Mouse (Mus musculus): ENCODE measurements around the gene Hist3h2a. TPM values are rescaled to one million over a fixed set of nuclear protein-coding genes. Genes with fewer than 3 reads are reported as not detected.
A peak's percentile ranks its signal among the peaks of the same experiment; 100 is the strongest.
"Not testable (repeated sequence)": the region's sequence is repeated elsewhere in the genome, so short reads cannot be mapped to it uniquely, and the experiment has no call there.

Hist3h2a gene
- total RNA-seq, 2 experiments from 2014 or later: 17.1 to 21.3 TPM

DNA sequence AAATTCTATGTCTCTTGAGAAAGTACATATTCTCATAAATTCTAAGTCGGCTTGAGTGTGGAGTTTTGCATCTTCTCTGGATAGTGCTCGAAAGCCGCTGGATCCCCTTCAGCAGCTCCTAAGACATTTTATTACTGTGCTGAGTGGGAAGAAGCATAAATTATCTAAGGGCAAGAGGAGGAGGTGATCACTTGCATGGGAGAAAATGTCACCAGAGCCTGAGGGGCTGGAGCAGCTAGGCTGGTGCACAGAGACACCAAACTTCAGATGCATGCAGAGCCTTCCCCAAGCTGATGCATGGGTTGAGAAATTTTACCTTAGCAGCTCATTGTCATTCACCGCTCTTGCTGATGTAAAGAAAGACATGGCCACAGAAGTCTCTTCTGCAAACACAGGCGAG, 10.3 kb upstream of the Hist3h2a start:
- DNase-seq (ENCODE audit: low spot score): no peak
- intact Hi-C loops (cut with DNase I): no loop called here

- intact Hi-C loops (cut with DNase I): no loop called here
- no peak for DNase-seq (ENCODE audit: low spot score)
Observed at GRCm38 (mm10) chr11:58947306-58947705, 7.2 kb upstream of the Hist3h2a start.

- intact Hi-C loops (cut with DNase I): no loop called here
- no peak for DNase-seq (ENCODE audit: low spot score)
Observed at GRCm38 (mm10) chr11:58947798-58948528, 6.5 kb upstream of the Hist3h2a start.

GRCm38 (mm10) chr11:58948542-58949479, 5.7 kb upstream of the Hist3h2a start, which contains the start of gene Hist3h2ba:
TSS of gene Hist3h2ba (plus strand) at chr11:58948920.
- no peak for DNase-seq (ENCODE audit: low spot score)
- intact Hi-C loops (cut with DNase I): no loop called here

DNA sequence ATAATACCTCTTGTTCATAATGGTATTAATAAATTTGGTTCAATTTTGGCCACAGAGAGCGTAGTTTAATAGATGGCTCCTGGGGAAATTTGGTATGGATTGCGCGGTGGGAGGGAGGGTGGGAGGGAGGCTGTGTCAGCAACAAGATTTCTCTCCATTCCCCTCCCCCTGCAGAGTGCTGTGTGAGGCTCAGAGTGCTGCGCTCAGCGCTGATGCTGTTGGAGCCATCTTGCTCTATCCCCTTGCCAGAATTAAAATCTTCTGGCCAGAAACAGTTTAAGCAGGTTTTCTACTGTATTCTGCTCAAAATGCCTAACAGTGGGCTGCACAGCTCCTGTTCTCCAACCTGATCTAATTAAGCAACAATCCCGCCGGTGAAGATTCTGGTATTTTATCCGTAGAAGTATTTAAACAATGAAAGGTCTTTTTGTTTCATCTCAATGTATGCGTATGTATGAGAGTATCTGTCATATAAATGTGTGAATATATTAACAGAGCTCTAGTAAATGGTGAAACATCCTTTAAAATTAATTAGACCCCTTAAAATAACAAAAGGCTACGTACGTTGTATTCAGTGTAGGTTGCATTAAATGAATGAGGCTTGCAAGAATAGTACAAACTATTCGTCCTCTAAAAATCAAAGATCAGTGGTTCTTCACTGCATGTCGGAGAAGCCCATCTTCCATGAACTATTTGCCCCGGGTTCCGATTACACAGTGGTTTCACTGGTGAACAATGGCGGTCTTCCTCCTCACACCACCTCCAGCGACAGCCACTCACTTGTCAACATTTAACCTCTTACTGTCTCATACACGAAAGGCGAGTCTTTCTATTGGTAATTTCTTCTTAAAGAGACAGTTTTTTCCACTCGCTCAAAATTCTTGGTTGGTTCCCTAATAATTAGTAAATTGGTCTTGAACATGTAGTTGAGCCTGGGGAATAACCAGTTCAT, 4.7 kb upstream of the Hist3h2a start:
- DNase-seq (ENCODE audit: low spot score): no peak
- intact Hi-C loops (cut with DNase I): no loop called here

GRCm38 (mm10) chr11:58951210-58951609, 3.3 kb upstream of the Hist3h2a start:
- intact Hi-C loops (cut with DNase I): no loop called here
- DNase-seq (ENCODE audit: low spot score): no peak

DNA sequence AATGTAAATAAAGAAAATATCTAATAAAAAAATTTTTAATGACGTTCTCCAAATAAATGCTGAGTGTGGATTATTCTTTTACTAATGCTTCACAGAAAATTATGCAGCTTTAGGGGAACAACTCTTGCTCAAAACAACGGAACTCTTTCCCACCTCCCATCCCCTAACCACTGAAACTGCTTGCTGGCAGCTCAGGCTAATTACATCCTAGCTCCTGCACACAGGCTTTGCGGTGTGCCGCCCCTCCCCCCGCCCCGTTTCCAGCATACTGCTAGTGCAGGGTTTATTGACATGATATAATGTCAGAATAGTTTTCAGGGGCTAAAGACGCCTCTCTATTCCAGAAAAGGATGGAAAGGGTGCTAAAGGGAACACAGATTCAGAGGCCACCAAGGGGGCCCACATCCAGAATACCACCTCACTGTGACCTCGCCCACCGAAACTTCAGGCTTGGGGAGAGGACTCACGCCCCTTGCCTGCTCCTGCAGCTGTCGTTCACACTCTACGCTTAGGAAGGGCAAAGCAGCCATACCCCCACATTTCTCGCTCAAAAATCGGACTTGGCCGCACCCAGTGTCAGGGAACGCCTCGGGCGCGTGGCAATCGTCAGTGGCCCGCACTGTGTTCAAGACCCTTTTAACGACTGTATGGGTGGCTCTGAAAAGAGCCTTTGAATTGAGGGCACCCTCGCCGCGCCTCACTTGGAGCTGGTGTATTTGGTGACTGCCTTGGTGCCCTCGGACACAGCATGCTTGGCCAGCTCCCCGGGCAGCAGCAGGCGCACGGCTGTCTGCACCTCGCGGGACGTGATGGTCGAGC, 925 bp upstream of the Hist3h2a start:
- no peak for DNase-seq (ENCODE audit: low spot score)
- intact Hi-C loops (cut with DNase I): no loop called here

- intact Hi-C loops (cut with DNase I); DNase-seq (ENCODE audit: low spot score): not testable (repeated sequence)
Observed at GRCm38 (mm10) chr11:58954170-58954419, 390 bp upstream of the Hist3h2a start.

DNA sequence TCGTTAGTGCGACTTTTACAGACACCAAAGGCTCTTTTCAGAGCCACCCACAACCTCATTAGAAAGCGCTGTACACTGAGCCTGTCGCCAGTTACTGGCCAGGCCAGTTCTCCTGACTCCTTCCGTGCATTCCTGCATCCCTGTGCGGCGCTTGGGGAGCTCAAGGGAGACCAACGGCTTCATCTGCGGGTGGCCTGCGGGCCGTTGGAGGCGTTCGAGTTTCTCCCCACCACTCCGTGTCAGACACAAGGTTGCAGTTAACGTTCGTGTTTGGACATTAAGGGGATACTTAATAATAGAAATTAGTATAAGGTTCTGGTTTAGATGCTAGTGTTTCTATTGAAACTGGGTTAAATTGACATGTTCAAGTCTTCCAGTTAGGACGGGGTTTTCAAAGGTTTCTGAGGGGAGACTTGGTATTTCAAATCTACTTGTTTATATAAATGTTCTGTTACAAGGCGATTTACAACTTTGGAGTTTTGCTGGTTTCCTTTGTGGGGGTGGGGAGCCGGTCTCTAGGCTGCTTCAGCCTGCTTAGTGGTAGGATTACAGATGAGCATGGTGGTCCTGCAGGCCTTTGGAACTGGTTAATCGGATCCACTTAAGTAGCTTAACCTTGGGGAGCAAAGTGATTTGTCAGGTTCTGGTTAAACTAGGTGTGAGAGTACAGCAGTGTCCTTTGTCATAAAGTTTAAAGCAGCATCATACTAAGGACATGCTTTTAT, 820 bp downstream of the Hist3h2a start:
- DNase-seq (ENCODE audit: low spot score): no peak
- intact Hi-C loops (cut with DNase I): no loop called here

DNA sequence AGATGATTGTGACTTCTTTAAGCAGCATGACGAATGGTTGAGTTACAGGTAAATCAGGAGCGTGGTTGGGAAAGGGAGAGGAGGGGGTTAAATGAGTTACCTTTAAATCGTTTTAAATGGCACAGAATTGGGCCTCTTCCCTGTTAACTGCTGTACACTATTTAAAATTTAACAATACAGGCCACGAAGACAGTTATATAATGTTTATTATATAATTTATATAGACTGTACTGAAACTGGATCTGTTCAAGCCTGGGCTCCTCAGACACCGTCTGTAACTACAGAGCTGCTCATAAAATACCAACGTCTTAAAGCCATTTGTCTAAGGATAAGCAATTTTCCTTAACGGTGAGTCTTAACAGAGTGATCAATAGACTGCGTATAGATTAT, 1.4 kb downstream of the Hist3h2a start:
- DNase-seq (ENCODE audit: low spot score): no peak
- intact Hi-C loops (cut with DNase I): loop anchor here (2.0 kb wide), 1 partner anchor 17 kb away; the partner anchor contains the start of gene Rnf187

GRCm38 (mm10) chr11:58957226-58957914, 2.9 kb downstream of the Hist3h2a start:
- DNase-seq (ENCODE audit: low spot score): no peak
- intact Hi-C loops (cut with DNase I): loop anchor here (2.0 kb wide), 1 partner anchor 19 kb away; the partner anchor contains the start of gene Rnf187

DNA sequence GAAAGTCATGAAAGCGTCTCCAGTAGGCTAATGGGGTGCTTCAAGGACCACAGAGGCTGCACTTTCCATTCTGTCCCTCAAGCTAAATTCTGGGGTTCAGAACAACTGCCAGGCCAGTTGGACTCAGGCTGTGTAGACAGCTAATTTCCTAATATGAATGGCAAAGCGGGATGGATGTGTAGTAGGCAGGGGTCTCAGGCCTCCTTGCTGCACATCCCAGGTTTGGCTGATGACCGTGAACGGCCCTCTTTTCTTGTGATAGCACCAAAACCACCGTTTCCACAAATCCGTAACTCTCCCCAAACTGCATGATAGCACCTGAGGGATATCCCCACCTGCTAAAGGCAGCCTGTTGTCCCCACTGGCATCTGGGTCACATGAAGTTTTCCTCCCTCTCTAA, 4.1 kb downstream of the Hist3h2a start:
- DNase-seq (ENCODE audit: low spot score): no peak
- intact Hi-C loops (cut with DNase I): no loop called here

DNA sequence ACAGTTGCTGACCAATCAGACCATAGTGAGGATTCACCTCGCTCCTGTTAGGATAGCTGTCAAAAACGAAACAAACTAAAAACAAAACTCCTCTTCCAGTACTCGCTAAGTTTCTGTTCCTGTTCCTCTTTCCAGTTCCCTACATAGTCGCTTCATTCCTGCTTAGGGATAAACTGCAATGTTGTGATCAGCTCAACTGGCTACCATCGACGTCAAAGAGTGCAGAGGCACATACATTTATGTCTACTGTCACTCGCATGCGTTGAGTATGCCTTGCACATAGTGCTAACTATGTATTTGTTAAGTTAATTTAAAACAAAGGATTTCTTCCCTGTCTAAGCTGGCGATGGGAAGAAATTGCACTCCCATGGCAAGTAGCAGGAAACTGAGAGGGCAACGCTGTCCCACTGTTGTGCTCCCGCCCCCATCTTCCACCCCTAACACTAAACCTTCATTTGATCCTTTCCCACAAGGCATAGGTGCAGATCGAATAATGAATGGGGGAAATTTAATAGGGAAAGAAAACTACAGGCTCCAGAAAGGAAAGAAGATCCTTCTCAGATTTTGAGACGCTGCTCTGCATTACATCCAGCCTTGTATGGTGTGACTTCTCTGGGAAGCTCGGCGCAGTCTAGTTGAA, 4.8 kb downstream of the Hist3h2a start:
- no peak for DNase-seq (ENCODE audit: low spot score)
- intact Hi-C loops (cut with DNase I): no loop called here

DNA sequence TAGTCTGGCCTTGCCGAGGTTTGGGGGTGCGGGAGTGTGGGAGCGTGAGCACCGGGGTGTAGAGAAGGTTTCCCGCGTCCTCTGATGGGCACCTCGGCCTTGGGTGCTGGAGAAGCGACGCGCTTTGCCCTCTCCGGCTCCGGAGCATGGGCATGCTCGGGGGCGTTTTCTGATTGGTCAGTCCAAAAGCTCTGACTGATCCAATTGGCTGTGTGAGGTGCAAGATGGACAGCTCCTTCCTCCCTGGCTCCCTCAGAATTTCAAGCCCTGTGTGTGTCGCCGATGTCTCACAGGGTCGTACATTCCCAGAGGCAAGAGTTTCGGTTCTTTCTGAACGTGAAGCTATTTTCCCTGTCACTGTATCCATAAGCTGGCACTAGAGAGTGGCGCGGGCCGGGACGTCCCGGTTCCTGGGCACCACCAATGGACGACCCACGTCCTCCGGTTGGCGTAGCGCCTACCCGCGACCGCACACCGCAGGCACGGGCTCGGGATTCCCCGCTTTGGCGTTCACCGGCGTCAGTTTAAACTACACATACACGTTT, 5.5 kb downstream of the Hist3h2a start:
- intact Hi-C loops (cut with DNase I): no loop called here
- peak; percentile 66 for DNase-seq (ENCODE audit: low spot score)

DNA sequence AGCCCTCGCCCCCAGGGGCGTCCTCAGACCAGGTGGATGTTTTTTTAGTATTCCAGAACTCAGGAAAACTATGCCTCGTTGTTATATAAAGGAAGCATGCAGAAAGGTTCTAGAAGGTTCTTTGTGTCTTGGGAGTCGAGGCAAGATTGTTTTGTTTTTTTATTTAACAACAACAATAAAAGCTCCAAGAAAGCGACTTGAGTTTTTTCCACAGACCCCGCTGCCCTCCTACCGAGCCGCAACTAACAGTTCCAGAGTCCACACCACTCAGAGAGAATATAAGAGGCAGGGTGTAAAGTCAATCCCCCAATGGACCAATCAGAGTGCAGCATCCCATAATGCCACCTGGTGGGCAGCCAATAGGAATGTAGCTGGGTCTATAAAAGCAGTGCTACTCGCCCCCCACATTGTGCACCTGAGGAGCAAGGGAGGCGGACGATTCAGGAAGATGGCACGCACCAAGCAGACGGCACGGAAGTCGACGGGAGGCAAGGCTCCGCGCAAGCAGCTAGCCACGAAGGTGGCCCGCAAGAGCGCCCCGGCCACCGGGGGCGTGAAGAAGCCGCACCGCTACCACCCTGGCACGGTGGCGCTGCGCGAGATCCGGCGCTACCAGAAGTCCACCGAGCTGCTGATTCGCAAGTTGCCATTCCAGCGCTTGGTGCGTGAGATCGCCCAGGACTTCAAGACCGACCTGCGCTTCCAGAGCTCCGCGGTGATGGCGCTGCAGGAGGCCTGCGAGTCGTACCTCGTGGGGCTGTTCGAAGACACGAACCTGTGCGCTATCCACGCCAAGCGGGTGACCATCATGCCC, 7.1 kb downstream of the Hist3h2a start:
- DNase-seq (ENCODE audit: low spot score): no peak
- intact Hi-C loops (cut with DNase I): no loop called here

GRCm38 (mm10) chr11:58963543-58963942, 9.1 kb downstream of the Hist3h2a start:
- DNase-seq (ENCODE audit: low spot score): no peak
- intact Hi-C loops (cut with DNase I): no loop called here

All from heart, postnatal 25 days (tissue).